Mouse (Mus musculus) embryonic fibroblast, embryonic 13.5 days (primary cell): ENCODE measurements around the gene Trim7.

Experiments
- CTCF ChIP-seq: IDR thresholded peaks from 2 replicates; pipeline ENCODE4 v1.5.1; 2011; ENCODE audit warnings: mild to moderate bottlenecking, control low read depth, low read length, moderate library complexity, borderline replicate concordance; ENCODE audit not compliant: insufficient read depth
- POLR2A ChIP-seq: IDR thresholded peaks from 2 replicates; pipeline ENCODE4 v1.6.1; 2011; ENCODE audit warnings: low read depth, mild to moderate bottlenecking, control low read depth, low read length, moderate library complexity

DNA sequence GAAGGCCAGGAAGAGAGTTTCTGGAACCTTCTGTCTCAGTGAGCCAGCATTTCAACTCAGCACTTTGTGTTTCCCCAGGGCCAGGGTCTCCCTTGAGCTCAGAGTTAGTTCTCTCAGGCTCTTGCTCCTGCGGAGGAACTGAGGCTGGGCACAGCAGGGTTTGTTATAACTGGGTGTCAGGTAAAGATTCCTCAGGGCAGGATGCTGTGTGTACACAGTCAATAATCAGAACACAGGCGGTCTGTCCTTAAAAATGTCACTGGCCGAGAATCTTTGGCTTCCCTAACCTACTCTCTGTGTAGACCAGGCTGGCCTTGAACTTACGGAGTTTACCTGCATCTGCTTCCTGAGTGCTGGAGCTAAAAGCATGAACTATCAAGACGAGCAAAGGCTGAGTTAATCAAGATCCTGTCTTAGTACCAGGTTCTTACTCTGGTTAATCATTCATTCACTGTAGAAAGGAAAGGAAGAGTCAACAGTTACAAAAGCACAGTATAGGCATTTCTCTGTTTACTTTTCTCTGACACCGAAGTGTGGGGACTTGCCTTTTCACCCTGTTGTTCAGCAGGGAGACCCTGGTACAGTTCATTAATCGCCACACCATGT, 46.9 kb downstream of the Trim7 start:
- TF ChIP-seq POLR2A = no peak
- TF ChIP-seq CTCF = no peak
